Mouse (Mus musculus) hindbrain, embryonic 14.5 days (tissue): ENCODE measurements around the gene Rdh8. TPM values are rescaled to one million over a fixed set of nuclear protein-coding genes. Genes with fewer than 3 reads are reported as not detected.
A peak's percentile ranks its signal among the peaks of the same experiment; 100 is the strongest.

Source experiments
- ATAC-seq: fragments of 200-750 bp; cut with Nextera tagmentation; 2 replicates; pipeline ENCODE4 v1.8.0; 2017; ENCODE audit warnings: moderate number of reproducible peaks, mild to moderate bottlenecking, moderate TSS enrichment, moderate library complexity; ENCODE audit not compliant: low FRiP score
- DNase-seq: peaks from one replicate; pipeline ENCODE4 v3.0.0-alpha.2; 2015; ENCODE audit warnings: low spot score
- H3K27ac ChIP-seq: fragments of 300-500 bp; sonication (generic); 2 replicates; pipeline ENCODE4 v1.5.1; 2014; ENCODE audit warnings: mild to moderate bottlenecking, moderate library complexity
- H3K27me3 ChIP-seq: fragments of 300-500 bp; sonication (generic); 2 replicates; pipeline ENCODE4 v1.6.1; 2014; ENCODE audit warnings: mild to moderate bottlenecking, low read length, mixed read lengths; ENCODE audit not compliant: control insufficient read depth, insufficient read depth
- H3K36me3 ChIP-seq: fragments of 300-500 bp; sonication (generic); replicated peaks from 2 replicates; pipeline ENCODE4 v1.6.1; 2014; ENCODE audit not compliant: control insufficient read depth, insufficient read depth
- H3K4me1 ChIP-seq: fragments of 300-500 bp; sonication (generic); replicated peaks from 2 replicates; pipeline ENCODE4 v1.6.1; 2014; ENCODE audit warnings: antibody characterized with exemption, low read length, mixed read lengths; ENCODE audit not compliant: control insufficient read depth, insufficient read depth
- H3K4me2 ChIP-seq: fragments of 300-500 bp; sonication (generic); replicated peaks from 2 replicates; pipeline ENCODE4 v1.6.1; 2014; ENCODE audit warnings: mild to moderate bottlenecking, moderate library complexity
- H3K4me3 ChIP-seq: fragments of 300-500 bp; sonication (generic); replicated peaks from 2 replicates; pipeline ENCODE4 v1.5.1; 2014; ENCODE audit warnings: mild to moderate bottlenecking, low read length
- H3K9ac ChIP-seq: fragments of 300-500 bp; sonication (generic); 2 replicates; pipeline ENCODE4 v1.6.1; 2014
- H3K9me3 ChIP-seq: fragments of 300-500 bp; sonication (generic); 2 replicates; pipeline ENCODE4 v1.6.1; 2016; ENCODE audit warnings: low read length; ENCODE audit not compliant: control insufficient read depth
- WGBS: fragments of 180-500 bp; shearing (Covaris S2); extraction: QIAGEN DNeasy Blood & Tissue Kit; methylation state at CpG from one replicate; pipeline ENCODE4 v1.1.7; 2014; 5-methylcytosine and 5-hydroxymethylcytosine counted together
- polyA plus RNA-seq: library from polyadenylated mRNA; unstranded; fragments of >200 nt; fragmentation: Nextera tagmentation; extraction: Ambion mirVana; gene quantifications from 2 replicates; pipeline ENCODE4 v1.2.1, GENCODE M21; 2014

Gene Rdh8
- polyA plus RNA-seq, 1 experiment from 2014 or later = not detected

GRCm38 (mm10) chr9:20859926-20860325 is 41.6 kb downstream of the Rdh8 start:
- no peak overlapping the region for H3K27ac ChIP-seq
- 54% methylated on average over 6 of the region's 6 CpGs for WGBS
- no peak for DNase-seq

GRCm38 (mm10) chr9:20861821-20862220 is 43.5 kb downstream of the Rdh8 start:
- WGBS = 15% methylated on average over 4 of the region's 4 CpGs
- H3K27ac ChIP-seq = no peak overlapping the region
- DNase-seq (peak; percentile 41), ATAC-seq (no peak)
- H3K4me2 ChIP-seq = no peak overlapping the region
- no peak overlapping the region for H3K4me3 ChIP-seq
- no peaks in the 10 kb centered on the region for H3K4me1 ChIP-seq
- no peak overlapping the region for H3K9ac ChIP-seq
- H3K27me3 ChIP-seq = no peaks in the 10 kb centered on the region
- no peaks in the 10 kb centered on the region for H3K36me3 ChIP-seq
- H3K9me3 ChIP-seq = no peaks in the 10 kb centered on the region

More at GRCm38 (mm10) chr9:20859926-20860325, 41.6 kb downstream of the Rdh8 start:
- Histone ChIP-seq H3K36me3 (no peaks in the 10 kb centered on the region), H3K9me3 (no peaks in the 10 kb centered on the region), H3K4me2 (no peak overlapping the region), H3K27me3 (no peaks in the 10 kb centered on the region), H3K4me1 (no peaks in the 10 kb centered on the region), H3K4me3 (no peak overlapping the region), H3K9ac (no peak overlapping the region)
- no peak for ATAC-seq

GRCm38 (mm10) chr9:20862225-20862624 is 43.9 kb downstream of the Rdh8 start:
- DNase-seq (no peak), ATAC-seq (no peak)
- Histone ChIP-seq H3K27me3 (peaks cover 3% of the 10 kb centered on the region; the same call in 1 of the 2 replicates), H3K9ac (no peak overlapping the region), H3K4me2 (no peak overlapping the region), H3K36me3 (no peaks in the 10 kb centered on the region), H3K4me3 (no peak overlapping the region), H3K4me1 (no peaks in the 10 kb centered on the region), H3K27ac (no peak overlapping the region), H3K9me3 (no peaks in the 10 kb centered on the region)
- 60% methylated on average over 4 of the region's 4 CpGs for WGBS

- DNase-seq (no peak), ATAC-seq (no peak)
- Histone ChIP-seq H3K36me3 (no peaks in the 10 kb centered on the region), H3K9me3 (no peaks in the 10 kb centered on the region), H3K4me3 (no peak overlapping the region), H3K4me1 (no peaks in the 10 kb centered on the region), H3K27me3 (peaks cover 47% of the 10 kb centered on the region), H3K4me2 (no peak overlapping the region), H3K27ac (no peak overlapping the region), H3K9ac (no peak overlapping the region)
- 49% methylated on average over 3 of the region's 3 CpGs for WGBS
Measured at GRCm38 (mm10) chr9:20866879-20867278, 48.6 kb downstream of the Rdh8 start.

GRCm38 (mm10) chr9:20868448-20869001 is 50.2 kb downstream of the Rdh8 start, which contains the start of gene A230050P20Rik:
A230050P20Rik (plus strand) TSS chr9:20868642.
- no peak within 1 kb of the TSS for H3K27ac ChIP-seq
- H3K9ac ChIP-seq = peak within 1 kb of the TSS; percentile 36; the same call in 1 of the 2 replicates
- peak within 1 kb of the TSS; percentile 29 for H3K4me3 ChIP-seq
- 14% methylated on average over 41 of the region's 53 CpGs for WGBS
- H3K4me1 ChIP-seq = no peaks in the 10 kb centered on the region
- peak within 1 kb of the TSS; percentile 42 for H3K4me2 ChIP-seq
- no peaks in the 10 kb centered on the region for H3K9me3 ChIP-seq
- ATAC-seq = 0 out of 2 replicates have a peak, but pooled peaks have one; percentile 25
- peaks cover 47% of the 10 kb centered on the region for H3K27me3 ChIP-seq
- DNase-seq = no peak
- no peaks in the 10 kb centered on the region for H3K36me3 ChIP-seq

GRCm38 (mm10) chr9:20869246-20869645 is 50.9 kb downstream of the Rdh8 start:
- Histone ChIP-seq H3K27me3 (peaks cover 47% of the 10 kb centered on the region), H3K4me1 (no peaks in the 10 kb centered on the region), H3K9ac (no peak overlapping the region), H3K4me3 (peak overlapping the region; percentile 29), H3K36me3 (no peaks in the 10 kb centered on the region), H3K4me2 (peak overlapping the region; percentile 42), H3K27ac (no peak overlapping the region), H3K9me3 (no peaks in the 10 kb centered on the region)
- DNase-seq (no peak), ATAC-seq (no peak)
- 6% methylated on average over 19 of the region's 19 CpGs for whole genome bisulfite sequencing

GRCm38 (mm10) chr9:20870211-20871173 is 52.2 kb downstream of the Rdh8 start:
- 76% methylated on average over 12 of the region's 12 CpGs for WGBS
- Histone ChIP-seq H3K27me3 (peaks cover 47% of the 10 kb centered on the region), H3K4me2 (no peak overlapping the region), H3K36me3 (no peaks in the 10 kb centered on the region), H3K9me3 (no peaks in the 10 kb centered on the region), H3K4me1 (no peaks in the 10 kb centered on the region), H3K4me3 (no peak overlapping the region), H3K9ac (no peak overlapping the region), H3K27ac (no peak overlapping the region)
- DNase-seq = no peak
- ATAC-seq = no peak

GRCm38 (mm10) chr9:20872991-20873390 is 54.7 kb downstream of the Rdh8 start:
- Histone ChIP-seq H3K27ac (no peak overlapping the region), H3K9me3 (no peaks in the 10 kb centered on the region), H3K4me3 (no peak overlapping the region), H3K9ac (no peak overlapping the region), H3K4me2 (no peak overlapping the region), H3K27me3 (peaks cover 36% of the 10 kb centered on the region), H3K36me3 (no peaks in the 10 kb centered on the region), H3K4me1 (no peaks in the 10 kb centered on the region)
- ATAC-seq = no peak
- DNase-seq = no peak
- 86% methylated on average over 10 of the region's 10 CpGs for WGBS

- H3K36me3 ChIP-seq = no peaks in the 10 kb centered on the region
- no peaks in the 10 kb centered on the region for H3K4me1 ChIP-seq
- H3K4me3 ChIP-seq = no peak overlapping the region
- ATAC-seq (no peak), DNase-seq (no peak)
- H3K4me2 ChIP-seq = no peak overlapping the region
- peaks cover 30% of the 10 kb centered on the region for H3K27me3 ChIP-seq
- H3K9ac ChIP-seq = no peak overlapping the region
- 88% methylated on average over 12 of the region's 12 CpGs for WGBS
- H3K9me3 ChIP-seq = no peaks in the 10 kb centered on the region
- no peak overlapping the region for H3K27ac ChIP-seq
Measured at GRCm38 (mm10) chr9:20873521-20873920, 55.2 kb downstream of the Rdh8 start.
